Mouse (Mus musculus) heart, embryonic 10.5 days (tissue): ENCODE measurements around the gene Iqch. TPM values are rescaled to one million over a fixed set of nuclear protein-coding genes. Genes with fewer than 3 reads are reported as not detected.

Experiments
- DNase-seq: peaks from one replicate; pipeline ENCODE4 v3.0.0-alpha.2; 2017; ENCODE audit warnings: low spot score
- H3K27ac ChIP-seq: fragments of 300-500 bp; sonication (generic); 2 replicates; pipeline ENCODE4 v1.5.1; 2016; ENCODE audit warnings: mild to moderate bottlenecking
- H3K27me3 ChIP-seq: fragments of 300-500 bp; sonication (generic); 2 replicates; pipeline ENCODE4 v1.6.1; 2016; ENCODE audit warnings: mild to moderate bottlenecking; ENCODE audit not compliant: poor library complexity, insufficient read depth, severe bottlenecking
- H3K36me3 ChIP-seq: fragments of 300-500 bp; sonication (generic); 2 replicates; pipeline ENCODE4 v1.6.1; 2016; ENCODE audit warnings: mild to moderate bottlenecking, moderate library complexity
- H3K4me1 ChIP-seq: fragments of 300-500 bp; sonication (generic); 2 replicates; pipeline ENCODE4 v1.6.1; 2016; ENCODE audit warnings: mild to moderate bottlenecking
- H3K4me3 ChIP-seq: fragments of 300-500 bp; sonication (generic); 2 replicates; pipeline ENCODE4 v1.5.1; 2016; ENCODE audit warnings: mild to moderate bottlenecking, moderate library complexity
- H3K9me3 ChIP-seq: fragments of 300-500 bp; sonication (generic); 2 replicates; pipeline ENCODE4 v1.6.1; 2016; ENCODE audit warnings: mild to moderate bottlenecking, moderate library complexity
- whole genome bisulfite sequencing: fragments of 180-500 bp; shearing (Covaris S2); methylation state at CpG from one replicate; pipeline ENCODE4 v1.1.7; 2016; 5-methylcytosine and 5-hydroxymethylcytosine counted together
- polyA plus RNA-seq: library from polyadenylated mRNA; unstranded; fragments of >200 nt; fragmentation: Nextera tagmentation; extraction: Ambion mirVana; gene quantifications from 2 replicates; pipeline ENCODE4 v1.2.1, GENCODE M21; 2016

The Iqch gene
- polyA plus RNA-seq, 1 experiment from 2014 or later, result not detected

- Histone ChIP-seq H3K27me3 (no peaks in the 10 kb centered on the region), H3K4me1 (peaks cover 15% of the 10 kb centered on the region; the same call in 1 of the 2 replicates), H3K4me3 (no peak overlapping the region), H3K9me3 (no peaks in the 10 kb centered on the region), H3K27ac (no peak overlapping the region), H3K36me3 (no peaks in the 10 kb centered on the region)
- no peak for DNase-seq
- WGBS, result 76% methylated on average over 4 of the region's 4 CpGs
Observed at GRCm38 (mm10) chr9:63537489-63537888, 64.8 kb downstream of the Iqch start.

- Histone ChIP-seq H3K4me1 (peaks cover 15% of the 10 kb centered on the region; the same call in 1 of the 2 replicates), H3K9me3 (no peaks in the 10 kb centered on the region), H3K4me3 (no peak overlapping the region), H3K27me3 (no peaks in the 10 kb centered on the region), H3K36me3 (no peaks in the 10 kb centered on the region), H3K27ac (no peak overlapping the region)
- no peak for DNase-seq
- WGBS, result 79% methylated on average over 6 of the region's 6 CpGs
Observed at GRCm38 (mm10) chr9:63535042-63535441, 67.3 kb downstream of the Iqch start.

- no peaks in the 10 kb centered on the region for H3K36me3 ChIP-seq
- no peak for DNase-seq
- no peaks in the 10 kb centered on the region for H3K9me3 ChIP-seq
- H3K4me3 ChIP-seq, result no peak overlapping the region
- H3K27ac ChIP-seq, result no peak overlapping the region
- peaks cover 15% of the 10 kb centered on the region; the same call in 1 of the 2 replicates for H3K4me1 ChIP-seq
- no peaks in the 10 kb centered on the region for H3K27me3 ChIP-seq
- WGBS, result 30% methylated on average over 7 of the region's 7 CpGs
Observed at GRCm38 (mm10) chr9:63534371-63534780, 67.9 kb downstream of the Iqch start.

GRCm38 (mm10) chr9:63532966-63533711, 69.2 kb downstream of the Iqch start:
- H3K9me3 ChIP-seq, result no peaks in the 10 kb centered on the region
- H3K27ac ChIP-seq, result no peak overlapping the region
- H3K4me3 ChIP-seq, result no peak overlapping the region
- DNase-seq, result no peak
- H3K36me3 ChIP-seq, result no peaks in the 10 kb centered on the region
- WGBS, result 59% methylated on average over 9 of the region's 9 CpGs
- H3K27me3 ChIP-seq, result no peaks in the 10 kb centered on the region
- peaks cover 15% of the 10 kb centered on the region; the same call in 1 of the 2 replicates for H3K4me1 ChIP-seq

- Histone ChIP-seq H3K27ac (no peak overlapping the region), H3K27me3 (0 out of 2 replicates have a peak, but pooled peaks cover 3% of the 10 kb centered on the region), H3K4me3 (no peak overlapping the region), H3K4me1 (0 out of 2 replicates have a peak, but pooled peaks cover 4% of the 10 kb centered on the region), H3K9me3 (no peaks in the 10 kb centered on the region), H3K36me3 (no peaks in the 10 kb centered on the region)
- 93% methylated on average over 2 of the region's 2 CpGs for WGBS
- DNase-seq, result no peak
Observed at GRCm38 (mm10) chr9:63523937-63524253, 78.4 kb downstream of the Iqch start.

- WGBS, result 89% methylated on average over 14 of the region's 14 CpGs
- Histone ChIP-seq H3K4me3 (no peak overlapping the region), H3K9me3 (no peaks in the 10 kb centered on the region), H3K36me3 (no peaks in the 10 kb centered on the region), H3K4me1 (0 out of 2 replicates have a peak, but pooled peaks cover 4% of the 10 kb centered on the region), H3K27me3 (0 out of 2 replicates have a peak, but pooled peaks cover 3% of the 10 kb centered on the region), H3K27ac (no peak overlapping the region)
- no peak for DNase-seq
Observed at GRCm38 (mm10) chr9:63523251-63523936, 78.9 kb downstream of the Iqch start.

GRCm38 (mm10) chr9:63512851-63513250, 89.4 kb downstream of the Iqch start:
- peaks cover 4% of the 10 kb centered on the region; the same call in 1 of the 2 replicates for H3K4me1 ChIP-seq
- no peaks in the 10 kb centered on the region for H3K36me3 ChIP-seq
- H3K9me3 ChIP-seq, result no peaks in the 10 kb centered on the region
- no peak for DNase-seq
- no peak overlapping the region for H3K4me3 ChIP-seq
- WGBS, result 74% methylated on average over 5 of the region's 5 CpGs
- no peaks in the 10 kb centered on the region for H3K27me3 ChIP-seq
- H3K27ac ChIP-seq, result no peak overlapping the region

GRCm38 (mm10) chr9:63511034-63511433, 91.3 kb downstream of the Iqch start:
- Histone ChIP-seq H3K36me3 (no peaks in the 10 kb centered on the region), H3K27ac (no peak overlapping the region), H3K9me3 (no peaks in the 10 kb centered on the region), H3K4me1 (peaks cover 4% of the 10 kb centered on the region; the same call in 1 of the 2 replicates), H3K27me3 (no peaks in the 10 kb centered on the region; the same call in 1 of the 2 replicates), H3K4me3 (no peak overlapping the region)
- WGBS, result 86% methylated on average over 4 of the region's 4 CpGs
- no peak for DNase-seq

- Histone ChIP-seq H3K4me1 (peaks cover 11% of the 10 kb centered on the region), H3K27me3 (no peaks in the 10 kb centered on the region; the same call in 1 of the 2 replicates), H3K9me3 (no peaks in the 10 kb centered on the region), H3K36me3 (no peaks in the 10 kb centered on the region), H3K27ac (no peak overlapping the region), H3K4me3 (no peak overlapping the region)
- no peak for DNase-seq
- 75% methylated on average over 8 of the region's 8 CpGs for WGBS
Observed at GRCm38 (mm10) chr9:63507110-63507509, 95.2 kb downstream of the Iqch start.

- WGBS, result 75% methylated on average over 2 of the region's 2 CpGs
- no peak for DNase-seq
- Histone ChIP-seq H3K9me3 (no peaks in the 10 kb centered on the region), H3K4me3 (no peak overlapping the region), H3K36me3 (no peaks in the 10 kb centered on the region), H3K27me3 (no peaks in the 10 kb centered on the region; the same call in 1 of the 2 replicates), H3K4me1 (peaks cover 7% of the 10 kb centered on the region; the same call in 1 of the 2 replicates), H3K27ac (no peak overlapping the region)
Observed at GRCm38 (mm10) chr9:63503890-63504289, 98.4 kb downstream of the Iqch start.

GRCm38 (mm10) chr9:63501516-63501915, 100.8 kb downstream of the Iqch start:
- Histone ChIP-seq H3K27me3 (no peaks in the 10 kb centered on the region; the same call in 1 of the 2 replicates), H3K4me3 (no peak overlapping the region), H3K27ac (no peak overlapping the region), H3K4me1 (peaks cover 7% of the 10 kb centered on the region; the same call in 1 of the 2 replicates), H3K9me3 (no peaks in the 10 kb centered on the region), H3K36me3 (no peaks in the 10 kb centered on the region)
- WGBS, result 87% methylated on average over 1 of the region's 1 CpGs
- no peak for DNase-seq

GRCm38 (mm10) chr9:63499912-63500311, 102.4 kb downstream of the Iqch start:
- peaks cover 7% of the 10 kb centered on the region; the same call in 1 of the 2 replicates for H3K4me1 ChIP-seq
- H3K36me3 ChIP-seq, result no peaks in the 10 kb centered on the region
- no peak for DNase-seq
- H3K9me3 ChIP-seq, result no peaks in the 10 kb centered on the region
- H3K4me3 ChIP-seq, result no peak overlapping the region
- H3K27ac ChIP-seq, result no peak overlapping the region
- WGBS, result 83% methylated on average over 8 of the region's 8 CpGs
- H3K27me3 ChIP-seq, result no peaks in the 10 kb centered on the region

- Histone ChIP-seq H3K27ac (no peak overlapping the region), H3K4me3 (no peak overlapping the region), H3K9me3 (no peaks in the 10 kb centered on the region), H3K4me1 (peaks cover 8% of the 10 kb centered on the region), H3K36me3 (no peaks in the 10 kb centered on the region), H3K27me3 (no peaks in the 10 kb centered on the region)
- DNase-seq, result no peak
- WGBS, result 77% methylated on average over 2 of the region's 2 CpGs
Observed at GRCm38 (mm10) chr9:63495786-63496185, 106.5 kb downstream of the Iqch start.
